Mouse (Mus musculus): Measurements from ENCODE around the gene Mettl9. TPM values are rescaled to one million over a fixed set of nuclear protein-coding genes. Genes with fewer than 3 reads are reported as not detected.

Mettl9 gene
- polyA plus RNA-seq, 1 experiment: 17.9 TPM

DNA sequence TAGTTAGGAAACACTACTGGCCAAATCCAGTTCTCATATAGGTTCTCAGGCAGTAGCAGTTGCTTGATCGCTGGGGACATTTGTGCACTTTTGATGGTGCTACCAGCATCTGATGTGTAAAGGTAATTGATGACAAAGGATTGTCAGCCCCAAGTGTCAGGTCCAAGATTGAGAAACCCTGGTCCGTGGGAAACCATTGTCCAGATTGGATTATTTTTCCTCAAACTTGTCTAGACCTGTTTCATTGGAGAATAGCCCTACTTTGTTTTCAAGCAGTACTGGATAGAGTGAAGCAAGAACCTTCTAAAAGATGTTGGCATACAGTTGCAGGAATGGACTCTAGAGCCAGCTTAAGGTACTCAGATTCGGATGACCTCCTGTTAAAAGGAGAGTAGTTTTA, 8.8 kb downstream of the Mettl9 start:
- no peak for DNase-seq
- Histone ChIP-seq H3K4me1 (ENCODE audit: control insufficient read depth, insufficient read depth, low read length) (no peaks in the 10 kb centered on the region; the same call in 1 of the 2 replicates), H3K4me3 (replicated peaks; ENCODE audit: extremely low read depth, low read depth, low read length) (no peak overlapping the region)
- TF ChIP-seq POLR2A (IDR thresholded peaks at IDR 0.05; ENCODE audit: borderline replicate concordance, extremely low read depth, low read depth, low read length): no peak
- no peak for TF ChIP-seq CTCF (IDR thresholded peaks at IDR 0.05; ENCODE audit: insufficient read depth, low read length)
- WGBS: 83% methylated on average over 3 of the region's 3 CpGs

- WGBS: 95% methylated on average over 1 of the region's 1 CpGs
- no peak for DNase-seq
- Histone ChIP-seq H3K4me1 (ENCODE audit: control insufficient read depth, insufficient read depth, low read length) (no peaks in the 10 kb centered on the region; the same call in 1 of the 2 replicates), H3K4me3 (replicated peaks; ENCODE audit: extremely low read depth, low read depth, low read length) (no peak overlapping the region)
- TF ChIP-seq CTCF (IDR thresholded peaks at IDR 0.05; ENCODE audit: insufficient read depth, low read length): no peak
- no peak for TF ChIP-seq POLR2A (IDR thresholded peaks at IDR 0.05; ENCODE audit: borderline replicate concordance, extremely low read depth, low read depth, low read length)
These were observed 9.3 kb downstream of the Mettl9 start for GRCm38 (mm10) chr7:121043510-121043909.

DNA sequence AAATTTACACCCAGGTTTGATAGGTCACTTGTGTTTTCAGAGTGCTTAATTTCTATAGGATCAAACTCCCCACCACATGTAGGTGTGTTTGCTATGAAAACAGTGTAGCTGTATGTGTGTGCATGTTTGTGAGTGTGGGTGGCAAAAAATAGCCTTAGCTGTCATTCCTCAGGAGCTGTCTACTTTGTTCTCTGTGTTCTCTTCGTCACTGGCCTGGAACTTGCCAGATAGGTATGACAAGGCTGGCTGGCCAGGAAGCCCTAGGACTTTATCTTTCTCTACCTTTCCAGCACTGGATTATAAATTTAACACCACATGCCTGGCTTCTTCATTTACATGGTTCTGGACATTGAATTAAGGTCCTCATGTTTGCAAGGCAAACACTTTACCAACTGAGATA, 10.0 kb downstream of the Mettl9 start:
- no peak for DNase-seq
- Histone ChIP-seq H3K4me1 (ENCODE audit: control insufficient read depth, insufficient read depth, low read length) (no peaks in the 10 kb centered on the region; the same call in 1 of the 2 replicates), H3K4me3 (replicated peaks; ENCODE audit: extremely low read depth, low read depth, low read length) (no peak overlapping the region)
- TF ChIP-seq CTCF (IDR thresholded peaks at IDR 0.05; ENCODE audit: insufficient read depth, low read length) (no peak), POLR2A (IDR thresholded peaks at IDR 0.05; ENCODE audit: borderline replicate concordance, extremely low read depth, low read depth, low read length) (no peak)
- 55% methylated on average over 1 of the region's 1 CpGs for WGBS

GRCm38 (mm10) chr7:121045671-121046453, 11.6 kb downstream of the Mettl9 start:
- Histone ChIP-seq H3K4me1 (ENCODE audit: control insufficient read depth, insufficient read depth, low read length) (no peaks in the 10 kb centered on the region; the same call in 1 of the 2 replicates), H3K4me3 (replicated peaks; ENCODE audit: extremely low read depth, low read depth, low read length) (no peak overlapping the region)
- TF ChIP-seq CTCF (IDR thresholded peaks at IDR 0.05; ENCODE audit: insufficient read depth, low read length): no peak
- no peak for TF ChIP-seq POLR2A (IDR thresholded peaks at IDR 0.05; ENCODE audit: borderline replicate concordance, extremely low read depth, low read depth, low read length)
- no peak for DNase-seq
- WGBS: 61% methylated on average over 6 of the region's 6 CpGs

DNA sequence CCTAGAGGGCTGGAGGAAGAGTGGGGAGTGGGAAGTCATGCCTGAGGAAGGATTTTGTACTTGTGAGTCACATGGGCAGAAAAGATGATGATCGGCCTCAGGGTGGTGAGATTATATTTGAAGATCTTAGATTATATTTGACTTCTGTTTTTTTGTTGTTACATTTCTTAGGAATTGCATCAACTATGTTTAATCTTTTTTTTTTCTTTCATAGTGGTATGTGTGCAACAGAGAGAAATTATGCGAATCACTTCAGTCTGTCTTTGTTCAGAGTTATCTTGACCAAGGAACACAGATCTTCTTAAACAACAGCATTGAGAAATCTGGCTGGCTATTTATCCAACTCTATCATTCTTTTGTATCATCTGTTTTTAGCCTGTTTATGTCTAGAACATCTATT, 13.4 kb downstream of the Mettl9 start:
- H3K4me3 ChIP-seq (replicated peaks; ENCODE audit: extremely low read depth, low read depth, low read length): no peak overlapping the region
- TF ChIP-seq POLR2A (IDR thresholded peaks at IDR 0.05; ENCODE audit: borderline replicate concordance, extremely low read depth, low read depth, low read length) (no peak), CTCF (IDR thresholded peaks at IDR 0.05; ENCODE audit: insufficient read depth, low read length) (no peak)
- no peak for DNase-seq
- WGBS: 84% methylated on average over 2 of the region's 2 CpGs
- H3K4me1 ChIP-seq (ENCODE audit: control insufficient read depth, insufficient read depth, low read length): no peaks in the 10 kb centered on the region; the same call in 1 of the 2 replicates

DNA sequence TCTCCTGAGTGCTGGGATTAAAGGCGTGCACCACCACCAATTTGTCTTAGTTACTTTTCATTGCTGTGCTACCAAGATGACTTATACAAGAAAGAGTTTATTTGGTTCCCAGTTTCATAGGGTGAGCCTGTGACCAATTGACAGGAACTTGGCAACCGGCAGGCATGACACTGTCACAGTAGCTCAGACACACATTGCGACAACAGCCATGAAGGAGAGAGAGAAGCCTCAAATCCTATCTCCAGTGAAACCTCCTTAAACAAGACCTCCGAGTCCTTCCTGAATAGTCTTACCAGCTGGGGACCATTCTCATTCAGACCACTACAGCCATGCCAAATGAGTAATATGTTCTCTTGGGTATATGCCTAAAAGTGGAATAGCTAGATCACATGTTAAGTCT, 18.8 kb downstream of the Mettl9 start:
- no peak for DNase-seq
- H3K4me3 ChIP-seq (replicated peaks; ENCODE audit: extremely low read depth, low read depth, low read length): no peak overlapping the region
- 82% methylated on average over 4 of the region's 4 CpGs for WGBS
- no peaks in the 10 kb centered on the region for H3K4me1 ChIP-seq (ENCODE audit: control insufficient read depth, insufficient read depth, low read length)
- TF ChIP-seq CTCF (IDR thresholded peaks at IDR 0.05; ENCODE audit: insufficient read depth, low read length): no peak
- no peak for TF ChIP-seq POLR2A (IDR thresholded peaks at IDR 0.05; ENCODE audit: borderline replicate concordance, extremely low read depth, low read depth, low read length)

GRCm38 (mm10) chr7:121059477-121060218, 25.4 kb downstream of the Mettl9 start:
- DNase-seq: no peak
- 39% methylated on average over 6 of the region's 6 CpGs for WGBS
- TF ChIP-seq POLR2A (IDR thresholded peaks at IDR 0.05; ENCODE audit: borderline replicate concordance, extremely low read depth, low read depth, low read length): no peak
- no peak for TF ChIP-seq CTCF (IDR thresholded peaks at IDR 0.05; ENCODE audit: insufficient read depth, low read length)
- Histone ChIP-seq H3K4me3 (replicated peaks; ENCODE audit: extremely low read depth, low read depth, low read length) (no peak overlapping the region), H3K4me1 (ENCODE audit: control insufficient read depth, insufficient read depth, low read length) (peaks cover 5% of the 10 kb centered on the region)

DNA sequence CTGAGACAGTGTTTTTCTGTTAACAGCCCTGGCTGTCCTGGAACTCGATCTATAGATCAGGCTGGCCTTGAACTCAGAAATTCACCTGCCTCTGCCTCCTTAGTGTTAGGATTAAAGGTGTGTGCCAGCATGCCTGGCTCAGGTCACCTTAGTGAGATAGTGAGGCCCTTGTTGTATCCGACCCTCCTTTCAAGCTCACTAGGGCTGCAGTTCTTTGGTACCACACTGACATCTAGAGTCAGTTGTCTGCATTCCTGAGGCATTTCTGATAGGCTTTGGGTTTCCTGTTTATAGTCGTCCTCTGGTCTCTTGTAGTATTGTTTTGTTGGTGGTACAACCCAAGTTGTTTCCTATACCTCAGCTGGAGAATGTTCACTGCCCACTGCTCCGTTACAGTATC, 30.1 kb downstream of the Mettl9 start:
- no peak overlapping the region for H3K4me3 ChIP-seq (replicated peaks; ENCODE audit: extremely low read depth, low read depth, low read length)
- peaks cover 2% of the 10 kb centered on the region; the same call in 1 of the 2 replicates for H3K4me1 ChIP-seq (ENCODE audit: control insufficient read depth, insufficient read depth, low read length)
- no peak for TF ChIP-seq CTCF (IDR thresholded peaks at IDR 0.05; ENCODE audit: insufficient read depth, low read length)
- no peak for TF ChIP-seq POLR2A (IDR thresholded peaks at IDR 0.05; ENCODE audit: borderline replicate concordance, extremely low read depth, low read depth, low read length)
- WGBS: 36% methylated on average over 4 of the region's 4 CpGs
- DNase-seq: no peak

DNA sequence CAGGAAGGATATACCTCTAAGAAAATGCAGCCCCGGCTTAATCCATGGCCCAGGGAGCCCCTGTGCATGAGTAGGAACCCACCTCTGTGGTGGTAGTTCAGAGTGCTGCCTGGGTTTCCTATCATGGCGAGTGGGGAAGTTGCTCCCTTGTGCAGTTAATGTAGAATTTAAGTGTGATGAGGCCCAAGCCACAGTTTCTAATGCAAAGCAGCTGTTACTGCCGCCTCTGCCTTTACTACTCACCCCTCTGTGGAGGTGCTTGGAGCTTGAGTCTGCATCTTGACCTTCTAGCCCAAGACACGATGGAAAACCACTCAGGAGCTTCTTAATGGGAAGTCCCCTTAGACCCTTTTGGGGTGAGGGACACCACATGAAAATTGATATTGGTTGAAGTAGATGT, 37.0 kb downstream of the Mettl9 start:
- Histone ChIP-seq H3K4me3 (replicated peaks; ENCODE audit: extremely low read depth, low read depth, low read length) (no peak overlapping the region), H3K4me1 (ENCODE audit: control insufficient read depth, insufficient read depth, low read length) (peaks cover 7% of the 10 kb centered on the region; the same call in 1 of the 2 replicates)
- no peak for TF ChIP-seq POLR2A (IDR thresholded peaks at IDR 0.05; ENCODE audit: borderline replicate concordance, extremely low read depth, low read depth, low read length)
- no peak for TF ChIP-seq CTCF (IDR thresholded peaks at IDR 0.05; ENCODE audit: insufficient read depth, low read length)
- DNase-seq: no peak
- 91% methylated on average over 4 of the region's 4 CpGs for WGBS

All from lung, adult 2 months (tissue).